Comparison of ENCODE assay signal across 9 mouse cellular contexts in the genomic region with DNA sequence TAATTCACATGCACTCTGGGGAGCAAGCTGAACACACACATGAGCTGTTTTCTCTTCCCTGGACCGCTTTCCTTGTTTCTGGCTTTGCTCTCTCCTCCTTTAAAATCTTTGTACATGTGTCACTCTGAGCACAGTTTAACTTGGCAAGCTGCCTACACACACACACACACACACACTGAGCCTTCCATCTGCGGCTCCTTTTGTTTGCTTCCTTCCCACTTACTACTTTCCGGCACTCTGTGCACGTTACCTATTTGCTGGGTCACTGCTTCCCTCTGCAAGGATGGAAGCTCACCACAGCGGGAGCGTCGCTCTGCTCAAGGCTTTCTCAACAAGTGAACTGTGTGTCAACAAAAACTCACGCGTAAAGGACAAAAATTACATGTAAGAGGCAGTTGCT. TPM values are rescaled to one million over a fixed set of nuclear protein-coding genes. Genes with fewer than 3 reads are reported as not detected.
DNase-seq lines count a peak whose midpoint lies in the region; ATAC-seq lines count a peak whose summit lies in the region.
"Had no signal": no experiment of that assay in that cellular context is flagged by ENCODE, and none has a peak within 500 bp of the region (broad histone marks: within the 10 kb centered on the region; RNA-seq: fewer than 3 reads in every experiment).

No protein-coding gene starts in this region.

- peaks cover 16% of the 10 kb centered on the region for H3K36me3 ChIP-seq in hindbrain, embryonic 14.5 days (replicated peaks; ENCODE audit: control insufficient read depth, insufficient read depth)
- H3K36me3 ChIP-seq in lung, embryonic 15.5 days: no peaks in the 10 kb centered on the region

- no peaks in the 10 kb centered on the region for H3K9me3 ChIP-seq in hindbrain, embryonic 14.5 days (ENCODE audit: control insufficient read depth, low read length)
- no peaks in the 10 kb centered on the region for H3K9me3 ChIP-seq in lung, embryonic 15.5 days

- H3K4me1 ChIP-seq in hindbrain, embryonic 14.5 days (replicated peaks; ENCODE audit: control insufficient read depth, insufficient read depth, low read length): no peaks in the 10 kb centered on the region; the same call in 1 of the 2 replicates
- H3K4me1 ChIP-seq in lung, embryonic 15.5 days: peaks cover 10% of the 10 kb centered on the region

- 24% methylated on average over 9 of the region's 9 CpGs for WGBS in hindbrain, embryonic 14.5 days
- 26% methylated on average over 9 of the region's 9 CpGs for WGBS in lung, embryonic 15.5 days

- H3K27ac ChIP-seq in hindbrain, embryonic 14.5 days: no peak overlapping the region
- peak overlapping the region; percentile 51 for H3K27ac ChIP-seq in lung, embryonic 15.5 days

- no peaks in the 10 kb centered on the region for H3K27me3 ChIP-seq in hindbrain, embryonic 14.5 days (ENCODE audit: control insufficient read depth, insufficient read depth, low read length)
- no peaks in the 10 kb centered on the region for H3K27me3 ChIP-seq in lung, embryonic 15.5 days
- H3K27me3 ChIP-seq: CH12.LX had no signal

- H3K9ac ChIP-seq in hindbrain, embryonic 14.5 days: no peak overlapping the region
- no peak overlapping the region for H3K9ac ChIP-seq in lung, embryonic 15.5 days

- ATAC-seq in cerebellum, adult (ENCODE audit: insufficient number of reproducible peaks, low FRiP score, low TSS enrichment): no peak
- ATAC-seq in hindbrain, embryonic 14.5 days (ENCODE audit: low FRiP score): peak; percentile 80
- ATAC-seq in lung, embryonic 15.5 days (ENCODE audit: borderline replicate concordance, extremely low read depth, low FRiP score, low TSS enrichment): peak; percentile 90

- no peak overlapping the region for H3K4me2 ChIP-seq in hindbrain, embryonic 14.5 days (replicated peaks)
- H3K4me2 ChIP-seq in lung, embryonic 15.5 days: no peak overlapping the region

- peak; percentile 63 to 69 for DNase-seq in cerebellum, postnatal 10 days
- peak; percentile 66 to 71 for DNase-seq in right cerebral cortex, postnatal 10 days (ENCODE audit: low spot score in 2 of 2)
- no peak for DNase-seq in right cerebral cortex, adult 18-20 months
- DNase-seq in hindbrain, embryonic 14.5 days (ENCODE audit: low spot score): peak; percentile 73
- DNase-seq in retina, postnatal 1 day: peak; percentile 91
- DNase-seq in gastrocnemius, adult 8-10 months (ENCODE audit: low spot score in 2 of 2): no peak

- no peak overlapping the region for H3K4me3 ChIP-seq in hindbrain, embryonic 14.5 days (replicated peaks; ENCODE audit: low read length)
- no peak overlapping the region for H3K4me3 ChIP-seq in lung, embryonic 15.5 days

RNA-seq across cellular contexts. Expression of a gene that starts 25.6 kb away (rescaled TPM):
- 0.20 and 0.35 TPM in 2 replicates for polyA plus RNA-seq in hindbrain, embryonic 14.5 days (2014; fragmentation: Nextera tagmentation; extraction: Ambion mirVana)
- 0.34 and 0.76 TPM in 2 replicates for polyA plus RNA-seq in lung, embryonic 15.5 days (2015; fragmentation: Nextera tagmentation; extraction: Ambion mirVana)
- not detected for total RNA-seq in gastrocnemius, adult 8-10 months (2022)

Comparison
In these comparisons a context has a peak if more than half of its experiments do, and no peak if none do; other contexts are left out.
1. DNase-seq: peak in cerebellum, postnatal 10 days (2 of 2), right cerebral cortex, postnatal 10 days (2 of 2), hindbrain, embryonic 14.5 days (single experiment) and retina, postnatal 1 day (single experiment); none in right cerebral cortex, adult 18-20 months (single experiment) and gastrocnemius, adult 8-10 months (0 of 2).